Mouse (Mus musculus): ENCODE data around the gene Gm28042. TPM values are rescaled to one million over a fixed set of nuclear protein-coding genes. Genes with fewer than 3 reads are reported as not detected.

Gm28042 gene
- polyA plus RNA-seq, 2 experiments: 1.6 TPM; not detected in 1

GRCm38 (mm10) chr2:120024337-120024736 lies 3.0 kb upstream of the Gm28042 start:
- Histone ChIP-seq H3K4me1 (replicated peaks; ENCODE audit: control insufficient read depth in 2 of 2, insufficient read depth in 2 of 2, low read length in 1 of 2) (peaks cover 0 to 14% of the 10 kb centered on the region in 2 experiments), H3K4me2 (ENCODE audit: low read depth) (no peak overlapping the region), H3K27ac (no peak overlapping the region), H3K4me3 (ENCODE audit: insufficient read depth in 1 of 2, low read depth in 2 of 2, low read length in 2 of 2) (no peak overlapping the region), H3K9ac (replicated peaks) (no peak overlapping the region), H3K27me3 (ENCODE audit: control insufficient read depth, insufficient read depth, low read length) (no peaks in the 10 kb centered on the region), H3K9me3 (ENCODE audit: control insufficient read depth, low read length) (no peaks in the 10 kb centered on the region), H3K36me3 (replicated peaks; ENCODE audit: control insufficient read depth, insufficient read depth, low read depth) (no peaks in the 10 kb centered on the region)
- ATAC-seq (ENCODE audit: insufficient read depth): no peak
- WGBS (ENCODE audit: insufficient replicate concordance): 65% methylated on average over 5 of the region's 5 CpGs
- TF ChIP-seq CTCF (IDR thresholded peaks at IDR 0.05; ENCODE audit: low read depth) (no peak), EP300 (IDR thresholded peaks at IDR 0.05; ENCODE audit: low read depth) (no peak)
- no peak for DNase-seq (ENCODE audit: low read depth in 3 of 3, low spot score in 3 of 3)

GRCm38 (mm10) chr2:120027950-120028331 lies 648 bp downstream of the Gm28042 start:
- H3K36me3 ChIP-seq (replicated peaks; ENCODE audit: control insufficient read depth, insufficient read depth, low read depth): no peaks in the 10 kb centered on the region
- H3K9me3 ChIP-seq (ENCODE audit: control insufficient read depth, low read length): no peaks in the 10 kb centered on the region
- peaks cover 0 to 21% of the 10 kb centered on the region in 2 experiments for H3K4me1 ChIP-seq (replicated peaks; ENCODE audit: control insufficient read depth in 2 of 2, insufficient read depth in 2 of 2, low read length in 1 of 2)
- H3K4me2 ChIP-seq (ENCODE audit: low read depth): peak overlapping the region; percentile 96
- peak overlapping the region; percentile 79 to 89 for H3K4me3 ChIP-seq (ENCODE audit: insufficient read depth in 1 of 2, low read depth in 2 of 2, low read length in 2 of 2)
- TF ChIP-seq EP300 (IDR thresholded peaks at IDR 0.05; ENCODE audit: low read depth) (no peak), CTCF (IDR thresholded peaks at IDR 0.05; ENCODE audit: low read depth) (no peak)
- ATAC-seq (ENCODE audit: insufficient read depth) (no peak), DNase-seq (ENCODE audit: low read depth in 3 of 3, low spot score in 3 of 3) (no peak)
- 45% methylated on average over 3 of the region's 3 CpGs for WGBS (ENCODE audit: insufficient replicate concordance)
- peak overlapping the region; percentile 64 for H3K27ac ChIP-seq
- H3K9ac ChIP-seq (replicated peaks): peak overlapping the region; percentile 84
- H3K27me3 ChIP-seq (ENCODE audit: control insufficient read depth, insufficient read depth, low read length): no peaks in the 10 kb centered on the region

GRCm38 (mm10) chr2:120030380-120030779 lies 3.1 kb downstream of the Gm28042 start:
- no peaks in the 10 kb centered on the region for H3K9me3 ChIP-seq (ENCODE audit: control insufficient read depth, low read length)
- H3K27me3 ChIP-seq (ENCODE audit: control insufficient read depth, insufficient read depth, low read length): no peaks in the 10 kb centered on the region
- WGBS (ENCODE audit: insufficient replicate concordance): 42% methylated on average over 8 of the region's 8 CpGs
- peaks cover 0 to 21% of the 10 kb centered on the region in 2 experiments for H3K4me1 ChIP-seq (replicated peaks; ENCODE audit: control insufficient read depth in 2 of 2, insufficient read depth in 2 of 2, low read length in 1 of 2)
- ATAC-seq (ENCODE audit: insufficient read depth) (peak; percentile 40), DNase-seq (ENCODE audit: low read depth in 3 of 3, low spot score in 3 of 3) (no peak)
- H3K27ac ChIP-seq: no peak overlapping the region
- H3K4me2 ChIP-seq (ENCODE audit: low read depth): no peak overlapping the region
- H3K36me3 ChIP-seq (replicated peaks; ENCODE audit: control insufficient read depth, insufficient read depth, low read depth): no peaks in the 10 kb centered on the region
- no peak overlapping the region for H3K4me3 ChIP-seq (ENCODE audit: insufficient read depth in 1 of 2, low read depth in 2 of 2, low read length in 2 of 2)
- no peak overlapping the region for H3K9ac ChIP-seq (replicated peaks)
- TF ChIP-seq EP300 (IDR thresholded peaks at IDR 0.05; ENCODE audit: low read depth) (no peak), CTCF (IDR thresholded peaks at IDR 0.05; ENCODE audit: low read depth) (no peak)

- Histone ChIP-seq H3K27me3 (ENCODE audit: control insufficient read depth, insufficient read depth, low read length) (no peaks in the 10 kb centered on the region), H3K4me2 (ENCODE audit: low read depth) (no peak within 1 kb of the TSS), H3K9me3 (ENCODE audit: control insufficient read depth, low read length) (no peaks in the 10 kb centered on the region), H3K9ac (replicated peaks) (no peak within 1 kb of the TSS), H3K4me1 (replicated peaks; ENCODE audit: control insufficient read depth in 2 of 2, insufficient read depth in 2 of 2, low read length in 1 of 2) (peaks cover 0 to 13% of the 10 kb centered on the region in 2 experiments), H3K27ac (no peak within 1 kb of the TSS), H3K36me3 (replicated peaks; ENCODE audit: control insufficient read depth, insufficient read depth, low read depth) (no peaks in the 10 kb centered on the region), H3K4me3 (ENCODE audit: insufficient read depth in 1 of 2, low read depth in 2 of 2, low read length in 2 of 2) (no peak within 1 kb of the TSS)
- DNase-seq (ENCODE audit: low read depth in 3 of 3, low spot score in 3 of 3): no peak
- 77% methylated on average over 12 of the region's 12 CpGs for whole genome bisulfite sequencing (ENCODE audit: insufficient replicate concordance)
- ATAC-seq (ENCODE audit: insufficient read depth): no peak
- no peak for TF ChIP-seq EP300 (IDR thresholded peaks at IDR 0.05; ENCODE audit: low read depth)
- TF ChIP-seq CTCF (IDR thresholded peaks at IDR 0.05; ENCODE audit: low read depth): no peak
Observed at GRCm38 (mm10) chr2:120032726-120033467, 5.6 kb downstream of the Gm28042 start, which contains the start of gene Pla2g4b. TSS of gene Pla2g4b (plus strand) at chr2:120033417.

GRCm38 (mm10) chr2:120033726-120034125 lies 6.4 kb downstream of the Gm28042 start:
- DNase-seq (ENCODE audit: low read depth in 3 of 3, low spot score in 3 of 3): no peak
- TF ChIP-seq CTCF (IDR thresholded peaks at IDR 0.05; ENCODE audit: low read depth): no peak
- no peak for TF ChIP-seq EP300 (IDR thresholded peaks at IDR 0.05; ENCODE audit: low read depth)
- no peak overlapping the region for H3K27ac ChIP-seq
- WGBS (ENCODE audit: insufficient replicate concordance): 72% methylated on average over 5 of the region's 5 CpGs
- H3K9me3 ChIP-seq (ENCODE audit: control insufficient read depth, low read length): no peaks in the 10 kb centered on the region
- no peak overlapping the region for H3K9ac ChIP-seq (replicated peaks)
- H3K36me3 ChIP-seq (replicated peaks; ENCODE audit: control insufficient read depth, insufficient read depth, low read depth): no peaks in the 10 kb centered on the region
- no peaks in the 10 kb centered on the region for H3K27me3 ChIP-seq (ENCODE audit: control insufficient read depth, insufficient read depth, low read length)
- peaks cover 0 to 8% of the 10 kb centered on the region in 2 experiments; a peak in 2 of 4 replicates for H3K4me1 ChIP-seq (replicated peaks; ENCODE audit: control insufficient read depth in 2 of 2, insufficient read depth in 2 of 2, low read length in 1 of 2)
- H3K4me3 ChIP-seq (ENCODE audit: insufficient read depth in 1 of 2, low read depth in 2 of 2, low read length in 2 of 2): no peak overlapping the region
- ATAC-seq (ENCODE audit: insufficient read depth): no peak
- no peak overlapping the region for H3K4me2 ChIP-seq (ENCODE audit: low read depth)

All from liver, embryonic 14.5 days (tissue).